Mouse (Mus musculus) A20 (cell line): ENCODE results near the gene Synrg.
A peak's percentile ranks its signal among the peaks of the same experiment; 100 is the strongest.

Source experiments
- DNase-seq: peaks from one replicate; pipeline ENCODE4 v3.0.0-alpha.2; 2011; ENCODE audit warnings: low read depth, low spot score

Synrg gene

DNA sequence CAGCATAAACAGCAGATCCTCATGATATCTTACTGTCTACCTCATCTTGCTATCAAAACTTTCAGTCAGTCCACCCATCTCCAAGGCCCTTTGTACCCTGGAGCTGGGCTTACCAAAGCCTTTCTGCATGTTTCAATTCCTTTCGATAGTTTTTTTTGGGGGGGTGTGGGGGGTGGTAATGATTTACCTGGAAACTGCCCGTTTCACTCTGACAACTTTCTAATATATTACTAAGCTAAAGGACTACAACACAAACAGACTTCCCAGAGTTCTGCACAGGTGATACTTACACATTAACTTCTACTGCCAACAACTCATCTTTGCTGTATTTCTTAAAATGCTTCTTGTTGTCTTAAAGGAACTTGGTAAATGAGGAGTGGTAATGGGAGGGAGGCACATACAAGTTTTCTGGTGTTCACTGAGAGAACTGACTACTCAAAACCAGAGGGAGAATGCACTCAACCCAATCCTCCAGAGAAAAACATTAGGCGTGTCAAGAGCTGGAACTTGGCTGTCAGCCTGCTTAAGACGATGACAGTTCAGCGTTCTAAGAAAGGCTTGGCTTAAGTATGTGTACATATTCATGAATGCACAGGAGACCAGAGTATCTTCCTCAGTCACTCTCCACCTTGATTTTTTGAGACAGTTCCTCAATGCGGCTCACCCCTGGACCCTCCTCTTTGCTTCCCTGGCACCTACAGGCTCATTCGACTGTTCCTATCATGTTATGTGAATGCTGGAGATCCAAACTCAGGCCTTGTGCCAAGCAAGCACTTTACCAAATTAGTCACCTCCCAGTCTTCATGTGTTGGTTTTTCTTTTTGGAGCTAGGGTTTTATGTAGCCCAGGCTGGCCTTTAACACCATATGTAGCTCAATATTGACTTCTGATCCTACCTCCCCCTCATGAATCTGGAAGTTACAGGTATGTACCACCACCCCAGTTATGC, 109.9 kb downstream of the Synrg start:
- DNase-seq = no peak

DNA sequence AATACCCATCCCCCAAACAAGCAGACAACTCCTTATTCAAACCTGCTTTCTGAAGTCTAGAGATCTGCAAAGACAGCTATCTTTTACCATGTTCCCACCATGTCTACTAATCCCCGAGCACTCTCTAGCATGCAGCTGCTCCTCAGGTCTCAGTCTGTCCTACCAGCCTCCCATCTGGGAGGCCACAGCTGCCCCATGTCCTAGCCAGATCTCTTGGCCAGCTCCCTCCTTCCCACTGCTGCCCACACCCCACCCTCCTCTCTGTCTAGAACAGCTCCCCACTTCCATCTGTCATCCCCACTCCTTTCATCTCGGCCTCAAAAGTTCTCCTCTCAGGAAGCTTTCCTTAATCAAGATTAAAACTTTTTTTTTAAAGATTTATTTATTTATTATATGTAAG, 112.8 kb downstream of the Synrg start:
- no peak for DNase-seq

DNA sequence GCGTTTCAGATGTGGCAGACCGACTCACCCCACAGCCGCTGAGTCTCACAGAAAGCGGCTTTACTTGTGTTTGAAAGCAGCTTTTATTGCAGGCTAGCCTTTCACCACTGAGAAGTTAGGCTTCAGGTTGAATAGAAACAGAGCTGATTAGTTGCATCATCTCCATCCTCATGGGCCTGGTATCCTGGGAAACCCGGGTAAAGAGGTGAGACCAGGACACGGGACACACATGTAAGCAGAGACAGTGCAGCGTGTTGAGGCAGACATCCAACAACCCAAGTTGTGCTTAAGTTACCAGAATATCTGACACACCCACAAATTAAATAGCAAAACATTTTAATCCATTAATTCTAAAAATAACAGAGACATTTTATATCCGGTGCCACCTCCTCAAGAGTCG, 114.4 kb downstream of the Synrg start:
- no peak for DNase-seq

DNA sequence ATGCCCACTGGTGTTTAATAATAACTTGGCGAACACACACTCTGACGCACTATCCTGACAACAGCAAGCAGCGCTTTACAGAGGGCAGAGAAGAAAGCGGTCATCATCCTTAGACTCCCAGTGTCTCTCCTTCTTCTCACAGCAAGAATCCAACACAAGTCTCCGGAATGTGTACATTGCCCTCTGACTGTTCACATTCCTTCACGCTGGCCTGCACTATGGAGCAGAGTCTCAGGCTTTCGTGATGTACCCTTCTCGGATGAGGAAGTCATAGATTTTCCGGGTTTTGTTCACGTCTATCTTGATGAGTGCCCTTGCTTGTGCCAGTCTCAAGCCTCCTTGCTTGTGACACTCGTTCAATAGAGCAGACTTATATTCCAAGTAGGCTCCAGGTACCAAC, 115.1 kb downstream of the Synrg start:
- DNase-seq = no peak

DNA sequence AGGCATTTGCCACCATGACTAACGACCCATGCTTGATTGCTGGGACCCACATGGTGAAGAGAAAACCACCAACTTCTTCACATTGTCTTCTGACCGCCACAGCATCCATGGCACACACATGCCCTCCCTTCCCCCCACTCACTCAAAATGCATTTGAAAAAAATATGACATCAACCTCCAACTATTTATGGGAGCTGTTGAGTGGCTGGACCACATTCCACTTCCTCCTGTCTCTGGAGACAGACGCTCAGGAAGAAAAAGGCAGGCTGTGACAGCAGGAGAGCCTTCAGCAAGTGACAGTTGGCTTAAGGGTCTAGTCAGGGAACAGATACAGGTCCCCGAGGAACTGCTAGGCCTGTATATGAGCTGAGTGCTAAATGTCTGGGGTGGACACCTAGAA, 115.7 kb downstream of the Synrg start:
- DNase-seq = no peak

DNA sequence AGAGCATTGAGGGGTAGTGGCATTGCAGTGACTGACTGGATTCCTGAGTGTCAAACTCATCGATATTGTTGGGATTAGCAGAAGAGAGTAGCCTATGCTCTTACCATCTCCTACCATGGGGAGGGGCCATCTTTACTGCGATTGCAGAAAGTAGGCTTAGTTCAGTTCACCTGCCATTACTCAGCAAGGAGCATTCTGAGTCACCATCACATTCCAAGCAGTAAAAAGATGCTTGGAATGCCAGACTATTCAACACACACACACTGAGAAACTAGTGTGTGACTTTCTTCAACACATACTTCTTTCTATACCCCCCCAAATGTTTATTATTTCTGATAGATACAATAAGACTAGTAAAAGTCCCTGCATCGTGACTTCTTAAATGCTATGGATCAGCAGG, 116.1 kb downstream of the Synrg start:
- DNase-seq = no peak

DNA sequence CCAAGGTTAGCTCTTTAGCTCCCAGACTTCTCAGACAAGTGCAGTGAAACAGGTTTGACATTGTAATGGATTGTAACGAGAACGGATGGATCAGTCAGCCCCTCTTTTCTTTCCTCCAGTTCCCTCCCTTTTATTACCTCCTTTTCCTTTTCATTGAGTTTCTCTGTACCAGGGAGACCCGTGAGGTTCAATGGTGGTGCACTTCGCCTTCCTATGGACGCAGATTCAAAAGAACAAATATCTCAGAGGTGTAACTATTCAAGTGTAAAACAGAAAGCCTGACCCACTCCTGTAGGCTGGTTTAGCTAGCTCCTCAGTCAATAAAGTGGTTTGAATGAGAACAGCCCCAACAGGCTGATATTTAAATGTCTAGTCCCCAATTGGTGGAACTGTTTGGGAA, 117.7 kb downstream of the Synrg start:
- DNase-seq = no peak

DNA sequence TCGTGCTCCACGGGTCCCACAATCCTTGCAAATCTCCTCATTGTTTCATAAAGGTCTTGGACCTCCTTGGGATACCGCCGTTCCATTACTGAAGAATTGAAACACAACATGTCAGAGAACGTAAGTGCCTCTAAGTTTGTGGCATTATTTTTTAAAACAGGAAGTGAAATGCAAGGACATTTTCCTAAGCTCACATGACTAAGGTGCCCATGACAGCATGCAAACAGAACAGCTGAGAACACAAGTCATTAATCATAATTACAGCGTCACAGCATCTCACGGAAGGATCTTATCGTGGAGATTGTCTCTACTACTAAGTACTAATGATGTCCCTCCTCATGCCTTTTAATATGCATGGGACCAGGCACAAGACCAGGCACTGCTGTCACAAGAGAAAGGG, 126.3 kb downstream of the Synrg start:
- peak; percentile 14 for DNase-seq
